Mouse (Mus musculus): ENCODE measurements at regions not wholly inside any gene's neighbourhood (a gene's known extent, or its start where the extent isn't known, plus 50 kb on each side); places are given as distances from the start of the nearest gene placed in this dataset.

GRCm38 (mm10) chr14:86487285-86487897 is 653.6 kb downstream of the Diaph3 start:
- DNase-seq (ENCODE audit: low spot score): no peak
- Histone ChIP-seq H3K9me3 (replicated peaks) (no peaks in the 10 kb centered on the region), H3K36me3 (no peaks in the 10 kb centered on the region), H3K4me3 (no peak overlapping the region), H3K27ac (replicated peaks) (no peak overlapping the region), H3K27me3 (ENCODE audit: low read depth, poor library complexity, severe bottlenecking) (no peaks in the 10 kb centered on the region), H3K4me1 (no peaks in the 10 kb centered on the region)
- WGBS: 75% methylated on average over 8 of the region's 8 CpGs

GRCm38 (mm10) chr14:86484247-86484646 is 656.8 kb downstream of the Diaph3 start:
- Histone ChIP-seq H3K27ac (replicated peaks) (no peak overlapping the region), H3K27me3 (ENCODE audit: low read depth, poor library complexity, severe bottlenecking) (no peaks in the 10 kb centered on the region), H3K4me3 (no peak overlapping the region), H3K4me1 (no peaks in the 10 kb centered on the region), H3K9me3 (replicated peaks) (no peaks in the 10 kb centered on the region), H3K36me3 (no peaks in the 10 kb centered on the region)
- no peak for DNase-seq (ENCODE audit: low spot score)
- 92% methylated on average over 5 of the region's 5 CpGs for WGBS

GRCm38 (mm10) chr14:86473604-86474003 is 667.4 kb downstream of the Diaph3 start:
- 88% methylated on average over 1 of the region's 1 CpGs for WGBS
- Histone ChIP-seq H3K4me1 (no peaks in the 10 kb centered on the region), H3K27me3 (ENCODE audit: low read depth, poor library complexity, severe bottlenecking) (peaks cover 9% of the 10 kb centered on the region), H3K27ac (replicated peaks) (no peak overlapping the region), H3K4me3 (no peak overlapping the region), H3K9me3 (replicated peaks) (no peaks in the 10 kb centered on the region), H3K36me3 (no peaks in the 10 kb centered on the region)
- DNase-seq (ENCODE audit: low spot score): no peak

GRCm38 (mm10) chr14:86470462-86470861 is 670.6 kb downstream of the Diaph3 start:
- Histone ChIP-seq H3K27me3 (ENCODE audit: low read depth, poor library complexity, severe bottlenecking) (peaks cover 37% of the 10 kb centered on the region), H3K4me3 (no peak overlapping the region), H3K27ac (replicated peaks) (no peak overlapping the region), H3K9me3 (replicated peaks) (no peaks in the 10 kb centered on the region), H3K36me3 (no peaks in the 10 kb centered on the region), H3K4me1 (peaks cover 13% of the 10 kb centered on the region)
- WGBS: 78% methylated on average over 4 of the region's 4 CpGs
- DNase-seq (ENCODE audit: low spot score): no peak

GRCm38 (mm10) chr14:86467886-86468463 is 673.1 kb downstream of the Diaph3 start:
- WGBS: 43% methylated on average over 8 of the region's 8 CpGs
- H3K36me3 ChIP-seq: no peaks in the 10 kb centered on the region
- no peak overlapping the region for H3K27ac ChIP-seq (replicated peaks)
- H3K27me3 ChIP-seq (ENCODE audit: low read depth, poor library complexity, severe bottlenecking): peaks cover 56% of the 10 kb centered on the region
- H3K4me1 ChIP-seq: peaks cover 13% of the 10 kb centered on the region
- H3K9me3 ChIP-seq (replicated peaks): no peaks in the 10 kb centered on the region
- H3K4me3 ChIP-seq: no peak overlapping the region
- no peak for DNase-seq (ENCODE audit: low spot score)

- Histone ChIP-seq H3K27ac (replicated peaks) (no peak overlapping the region), H3K4me1 (peaks cover 12% of the 10 kb centered on the region), H3K9me3 (replicated peaks) (no peaks in the 10 kb centered on the region), H3K4me3 (no peak overlapping the region), H3K36me3 (no peaks in the 10 kb centered on the region), H3K27me3 (ENCODE audit: low read depth, poor library complexity, severe bottlenecking) (peaks cover 49% of the 10 kb centered on the region)
- WGBS: 88% methylated on average over 2 of the region's 2 CpGs
- DNase-seq (ENCODE audit: low spot score): no peak
These were observed 677.6 kb downstream of the Diaph3 start for GRCm38 (mm10) chr14:86463388-86463787.

- H3K4me3 ChIP-seq: no peak overlapping the region
- no peaks in the 10 kb centered on the region for H3K9me3 ChIP-seq (replicated peaks)
- H3K4me1 ChIP-seq: no peaks in the 10 kb centered on the region
- no peaks in the 10 kb centered on the region for H3K36me3 ChIP-seq
- DNase-seq (ENCODE audit: low spot score): no peak
- H3K27me3 ChIP-seq (ENCODE audit: low read depth, poor library complexity, severe bottlenecking): no peaks in the 10 kb centered on the region
- H3K27ac ChIP-seq (replicated peaks): no peak overlapping the region
- 87% methylated on average over 2 of the region's 2 CpGs for WGBS
These were observed 687.9 kb downstream of the Diaph3 start for GRCm38 (mm10) chr14:86453142-86453541.

GRCm38 (mm10) chr14:86450616-86451015 is 690.4 kb downstream of the Diaph3 start:
- Histone ChIP-seq H3K36me3 (no peaks in the 10 kb centered on the region), H3K4me1 (no peaks in the 10 kb centered on the region), H3K4me3 (no peak overlapping the region), H3K27ac (replicated peaks) (no peak overlapping the region), H3K27me3 (ENCODE audit: low read depth, poor library complexity, severe bottlenecking) (no peaks in the 10 kb centered on the region), H3K9me3 (replicated peaks) (no peaks in the 10 kb centered on the region)
- WGBS: 90% methylated on average over 1 of the region's 1 CpGs
- no peak for DNase-seq (ENCODE audit: low spot score)

GRCm38 (mm10) chr14:86445139-86445538 is 695.9 kb downstream of the Diaph3 start:
- WGBS: 87% methylated on average over 4 of the region's 4 CpGs
- no peaks in the 10 kb centered on the region for H3K27me3 ChIP-seq (ENCODE audit: low read depth, poor library complexity, severe bottlenecking)
- no peak overlapping the region for H3K27ac ChIP-seq (replicated peaks)
- no peak for DNase-seq (ENCODE audit: low spot score)
- peaks cover 6% of the 10 kb centered on the region for H3K4me1 ChIP-seq
- no peak overlapping the region for H3K4me3 ChIP-seq
- H3K9me3 ChIP-seq (replicated peaks): no peaks in the 10 kb centered on the region
- H3K36me3 ChIP-seq: no peaks in the 10 kb centered on the region

- Histone ChIP-seq H3K4me3 (no peak overlapping the region), H3K36me3 (no peaks in the 10 kb centered on the region), H3K9me3 (replicated peaks) (no peaks in the 10 kb centered on the region), H3K27me3 (ENCODE audit: low read depth, poor library complexity, severe bottlenecking) (no peaks in the 10 kb centered on the region), H3K4me1 (peaks cover 6% of the 10 kb centered on the region), H3K27ac (replicated peaks) (no peak overlapping the region)
- DNase-seq (ENCODE audit: low spot score): no peak
- WGBS: 48% methylated on average over 5 of the region's 5 CpGs
These were observed 696.9 kb downstream of the Diaph3 start for GRCm38 (mm10) chr14:86443921-86444835.

- Histone ChIP-seq H3K27me3 (ENCODE audit: low read depth, poor library complexity, severe bottlenecking) (no peaks in the 10 kb centered on the region), H3K36me3 (no peaks in the 10 kb centered on the region), H3K4me3 (no peak overlapping the region), H3K4me1 (peaks cover 6% of the 10 kb centered on the region), H3K9me3 (replicated peaks) (no peaks in the 10 kb centered on the region), H3K27ac (replicated peaks) (no peak overlapping the region)
- DNase-seq (ENCODE audit: low spot score): no peak
- 88% methylated on average over 9 of the region's 9 CpGs for WGBS
These were observed 698.9 kb downstream of the Diaph3 start for GRCm38 (mm10) chr14:86441895-86442679.

GRCm38 (mm10) chr14:86437383-86437782 is 703.7 kb downstream of the Diaph3 start:
- Histone ChIP-seq H3K9me3 (replicated peaks) (no peaks in the 10 kb centered on the region), H3K27me3 (ENCODE audit: low read depth, poor library complexity, severe bottlenecking) (no peaks in the 10 kb centered on the region), H3K4me1 (no peaks in the 10 kb centered on the region), H3K27ac (replicated peaks) (no peak overlapping the region), H3K36me3 (no peaks in the 10 kb centered on the region), H3K4me3 (no peak overlapping the region)
- 82% methylated on average over 3 of the region's 3 CpGs for WGBS
- DNase-seq (ENCODE audit: low spot score): no peak
